Mouse (Mus musculus) midbrain, embryonic 13.5 days (tissue): ENCODE measurements around the gene Cdc42ep4. TPM values are rescaled to one million over a fixed set of nuclear protein-coding genes. Genes with fewer than 3 reads are reported as not detected.

Experiments used
- ATAC-seq: fragments of 200-750 bp; cut with Nextera tagmentation; 2 replicates; pipeline ENCODE4 v1.8.0; 2017; ENCODE audit warnings: mild to moderate bottlenecking, moderate TSS enrichment, moderate library complexity
- H3K27ac ChIP-seq: fragments of 300-500 bp; sonication (generic); 2 replicates; pipeline ENCODE4 v1.5.1; 2015; ENCODE audit warnings: inconsistent platforms, mild to moderate bottlenecking, moderate library complexity
- H3K27me3 ChIP-seq: fragments of 300-500 bp; sonication (generic); 2 replicates; pipeline ENCODE4 v1.6.1; 2015; ENCODE audit warnings: mild to moderate bottlenecking, inconsistent platforms
- H3K36me3 ChIP-seq: fragments of 300-500 bp; sonication (generic); 2 replicates; pipeline ENCODE4 v1.6.1; 2015; ENCODE audit warnings: mild to moderate bottlenecking, inconsistent platforms
- H3K4me1 ChIP-seq: fragments of 300-500 bp; sonication (generic); replicated peaks from 2 replicates; pipeline ENCODE4 v1.6.1; 2015; ENCODE audit warnings: inconsistent platforms
- H3K4me2 ChIP-seq: fragments of 300-500 bp; sonication (generic); replicated peaks from 2 replicates; pipeline ENCODE4 v1.6.1; 2015; ENCODE audit warnings: moderate library complexity, mild to moderate bottlenecking, inconsistent platforms
- H3K4me3 ChIP-seq: fragments of 300-500 bp; sonication (generic); replicated peaks from 2 replicates; pipeline ENCODE4 v1.5.1; 2015; ENCODE audit warnings: mild to moderate bottlenecking, inconsistent platforms
- H3K9ac ChIP-seq: fragments of 300-500 bp; sonication (generic); replicated peaks from 2 replicates; pipeline ENCODE4 v1.6.1; 2015; ENCODE audit warnings: mild to moderate bottlenecking, inconsistent platforms
- H3K9me3 ChIP-seq: fragments of 300-500 bp; sonication (generic); 2 replicates; pipeline ENCODE4 v1.6.1; 2016; ENCODE audit warnings: mild to moderate bottlenecking, inconsistent platforms
- WGBS: fragments of 180-500 bp; shearing (Covaris S2); methylation state at CpG from one replicate; pipeline ENCODE4 v1.1.7; 2015; 5-methylcytosine and 5-hydroxymethylcytosine counted together
- polyA plus RNA-seq: library from polyadenylated mRNA; unstranded; fragments of >200 nt; fragmentation: Nextera tagmentation; extraction: Ambion mirVana; gene quantifications from 2 replicates; pipeline ENCODE4 v1.2.1, GENCODE M21; 2015

Cdc42ep4 gene
- polyA plus RNA-seq: 80.0 and 82.7 TPM in 2 replicates

- peaks cover 44% of the 10 kb centered on the region for H3K4me1 ChIP-seq
- H3K4me2 ChIP-seq: peak within 1 kb of the TSS; percentile 82
- peak within 1 kb of the TSS; percentile 94 for H3K9ac ChIP-seq
- H3K27me3 ChIP-seq: no peaks in the 10 kb centered on the region
- ATAC-seq: peak; percentile 85
- H3K9me3 ChIP-seq: no peaks in the 10 kb centered on the region
- H3K27ac ChIP-seq: peak within 1 kb of the TSS; percentile 95
- H3K36me3 ChIP-seq: peaks cover 13% of the 10 kb centered on the region; the same call in 1 of the 2 replicates
- under 1% methylated on average over 44 of the region's 44 CpGs for WGBS
- H3K4me3 ChIP-seq: peak within 1 kb of the TSS; percentile 73
Measured at GRCm38 (mm10) chr11:113751484-113752084, at the start of gene Cdc42ep4. Gene Cdc42ep4, minus strand, starts transcription at chr11:113751881.

- Histone ChIP-seq H3K9me3 (no peaks in the 10 kb centered on the region), H3K4me3 (no peak overlapping the region), H3K4me1 (peaks cover 39% of the 10 kb centered on the region), H3K27ac (no peak overlapping the region), H3K9ac (no peak overlapping the region), H3K27me3 (0 out of 2 replicates have a peak, but pooled peaks cover 3% of the 10 kb centered on the region), H3K4me2 (no peak overlapping the region), H3K36me3 (0 out of 2 replicates have a peak, but pooled peaks cover 5% of the 10 kb centered on the region)
- 97% methylated on average over 12 of the region's 12 CpGs for whole genome bisulfite sequencing
- no peak for ATAC-seq
Measured at GRCm38 (mm10) chr11:113800026-113800425, 48.3 kb upstream of the Cdc42ep4 start.

- Histone ChIP-seq H3K9me3 (no peaks in the 10 kb centered on the region), H3K27ac (0 out of 2 replicates have a peak overlapping the region, but pooled peaks have one; percentile 20), H3K4me1 (peaks cover 39% of the 10 kb centered on the region), H3K4me3 (no peak overlapping the region), H3K4me2 (no peak overlapping the region), H3K27me3 (0 out of 2 replicates have a peak, but pooled peaks cover 3% of the 10 kb centered on the region), H3K36me3 (0 out of 2 replicates have a peak, but pooled peaks cover 9% of the 10 kb centered on the region), H3K9ac (no peak overlapping the region)
- no peak for ATAC-seq
- 34% methylated on average over 14 of the region's 14 CpGs for WGBS
Measured at GRCm38 (mm10) chr11:113799041-113799447, 47.4 kb upstream of the Cdc42ep4 start.

- Histone ChIP-seq H3K4me1 (peaks cover 39% of the 10 kb centered on the region), H3K9me3 (no peaks in the 10 kb centered on the region), H3K27me3 (0 out of 2 replicates have a peak, but pooled peaks cover 3% of the 10 kb centered on the region), H3K9ac (no peak overlapping the region), H3K4me2 (no peak overlapping the region), H3K27ac (peak overlapping the region; percentile 65), H3K36me3 (peaks cover 14% of the 10 kb centered on the region; the same call in 1 of the 2 replicates), H3K4me3 (no peak overlapping the region)
- no peak for ATAC-seq
- 82% methylated on average over 6 of the region's 6 CpGs for WGBS
Measured at GRCm38 (mm10) chr11:113798011-113798410, 46.3 kb upstream of the Cdc42ep4 start.

GRCm38 (mm10) chr11:113797014-113797983, 45.6 kb upstream of the Cdc42ep4 start:
- peak; percentile 35 for ATAC-seq
- no peaks in the 10 kb centered on the region for H3K9me3 ChIP-seq
- H3K9ac ChIP-seq: peak overlapping the region; percentile 39; the same call in 1 of the 2 replicates
- H3K4me1 ChIP-seq: peaks cover 43% of the 10 kb centered on the region
- H3K4me2 ChIP-seq: no peak overlapping the region
- 52% methylated on average over 19 of the region's 19 CpGs for WGBS
- no peak overlapping the region for H3K4me3 ChIP-seq
- peaks cover 18% of the 10 kb centered on the region for H3K36me3 ChIP-seq
- H3K27me3 ChIP-seq: 0 out of 2 replicates have a peak, but pooled peaks cover 3% of the 10 kb centered on the region
- H3K27ac ChIP-seq: peak overlapping the region; percentile 65

- Histone ChIP-seq H3K9me3 (no peaks in the 10 kb centered on the region), H3K27me3 (no peaks in the 10 kb centered on the region), H3K4me2 (no peak overlapping the region), H3K27ac (no peak overlapping the region), H3K4me1 (peaks cover 53% of the 10 kb centered on the region), H3K36me3 (peaks cover 15% of the 10 kb centered on the region), H3K4me3 (no peak overlapping the region), H3K9ac (no peak overlapping the region)
- WGBS: 82% methylated on average over 12 of the region's 12 CpGs
- no peak for ATAC-seq
Measured at GRCm38 (mm10) chr11:113795846-113796245, 44.2 kb upstream of the Cdc42ep4 start.

GRCm38 (mm10) chr11:113791357-113792215, 39.9 kb upstream of the Cdc42ep4 start:
- Histone ChIP-seq H3K36me3 (peaks cover 13% of the 10 kb centered on the region), H3K4me3 (no peak overlapping the region), H3K27me3 (no peaks in the 10 kb centered on the region), H3K4me1 (peaks cover 55% of the 10 kb centered on the region), H3K9ac (no peak overlapping the region), H3K27ac (peak overlapping the region; percentile 77), H3K9me3 (no peaks in the 10 kb centered on the region), H3K4me2 (no peak overlapping the region)
- ATAC-seq: peak; percentile 78
- WGBS: 25% methylated on average over 16 of the region's 16 CpGs

GRCm38 (mm10) chr11:113789101-113789500, 37.4 kb upstream of the Cdc42ep4 start:
- H3K27me3 ChIP-seq: no peaks in the 10 kb centered on the region
- H3K4me1 ChIP-seq: peaks cover 72% of the 10 kb centered on the region
- H3K36me3 ChIP-seq: peaks cover 9% of the 10 kb centered on the region
- no peaks in the 10 kb centered on the region for H3K9me3 ChIP-seq
- no peak for ATAC-seq
- no peak overlapping the region for H3K4me3 ChIP-seq
- H3K27ac ChIP-seq: no peak overlapping the region
- H3K9ac ChIP-seq: no peak overlapping the region
- 47% methylated on average over 1 of the region's 1 CpGs for WGBS
- H3K4me2 ChIP-seq: no peak overlapping the region

GRCm38 (mm10) chr11:113788183-113788789, 36.6 kb upstream of the Cdc42ep4 start:
- Histone ChIP-seq H3K4me2 (no peak overlapping the region), H3K27ac (no peak overlapping the region), H3K27me3 (no peaks in the 10 kb centered on the region), H3K4me3 (no peak overlapping the region), H3K9ac (no peak overlapping the region), H3K36me3 (peaks cover 7% of the 10 kb centered on the region), H3K9me3 (no peaks in the 10 kb centered on the region), H3K4me1 (peaks cover 72% of the 10 kb centered on the region)
- ATAC-seq: no peak
- 82% methylated on average over 2 of the region's 2 CpGs for WGBS

GRCm38 (mm10) chr11:113787432-113788182, 35.9 kb upstream of the Cdc42ep4 start:
- Histone ChIP-seq H3K9ac (no peak overlapping the region), H3K9me3 (no peaks in the 10 kb centered on the region), H3K27me3 (no peaks in the 10 kb centered on the region), H3K4me3 (no peak overlapping the region), H3K27ac (peak overlapping the region; percentile 97), H3K4me1 (peaks cover 70% of the 10 kb centered on the region), H3K36me3 (peaks cover 2% of the 10 kb centered on the region; the same call in 1 of the 2 replicates), H3K4me2 (no peak overlapping the region)
- 74% methylated on average over 13 of the region's 13 CpGs for WGBS
- ATAC-seq: no peak
